Comparison of ENCODE assay signal across 2 mouse cellular contexts in genomic region chr9:65274851-65275250, GRCm38 (mm10). TPM values are rescaled to one million over a fixed set of nuclear protein-coding genes. Genes with fewer than 3 reads are reported as not detected.
"Had no signal": no experiment of that assay in that cellular context is flagged by ENCODE, and none has a peak within 500 bp of the region (broad histone marks: within the 10 kb centered on the region; RNA-seq: fewer than 3 reads in every experiment).

No protein-coding gene starts in this region.

RNA-seq across cellular contexts. Expression of gene Cilp, which starts 9.9 kb away (rescaled TPM):
- total RNA-seq: megakaryocyte progenitor cell, adult 5-6 weeks had no signal
- polyA plus RNA-seq: macrophage had no signal
